Mouse (Mus musculus) ES-Bruce4 (cell line): Measurements from ENCODE around the gene Pon2. TPM values are rescaled to one million over a fixed set of nuclear protein-coding genes. Genes with fewer than 3 reads are reported as not detected.
A peak's percentile ranks its signal among the peaks of the same experiment; 100 is the strongest.
"Not testable (repeated sequence)": the region's sequence is repeated elsewhere in the genome, so short reads cannot be mapped to it uniquely, and the experiment has no call there.

Experiments used
- H3K27ac ChIP-seq: 2 replicates; pipeline ENCODE4 v1.5.1; 2012; ENCODE audit warnings: low read length, inconsistent platforms; ENCODE audit not compliant: insufficient read depth
- H3K27me3 ChIP-seq: 2 replicates; pipeline ENCODE4 v1.6.1; 2012; ENCODE audit warnings: mild to moderate bottlenecking, low read length, inconsistent platforms; ENCODE audit not compliant: control insufficient read depth, poor library complexity, insufficient read depth, severe bottlenecking
- H3K36me3 ChIP-seq: 2 replicates; pipeline ENCODE4 v1.6.1; 2012; ENCODE audit warnings: inconsistent platforms, mild to moderate bottlenecking, low read length, moderate library complexity; ENCODE audit not compliant: control insufficient read depth, poor library complexity, insufficient read depth, severe bottlenecking
- H3K4me1 ChIP-seq: one replicate; pipeline ENCODE4 v1.8.1; 2011; ENCODE audit warnings: low read length; ENCODE audit not compliant: control insufficient read depth, insufficient read depth
- H3K4me3 ChIP-seq: 2 replicates; pipeline ENCODE4 v1.5.1; 2011; ENCODE audit warnings: low read depth, mild to moderate bottlenecking, low read length
- H3K9ac ChIP-seq: 2 replicates; pipeline ENCODE4 v1.6.1; 2012; ENCODE audit warnings: low read depth, mild to moderate bottlenecking, inconsistent platforms; ENCODE audit not compliant: poor library complexity, severe bottlenecking
- H3K9me3 ChIP-seq: replicated peaks from 2 replicates; pipeline ENCODE4 v1.6.1; 2012; ENCODE audit warnings: mild to moderate bottlenecking, low read length, inconsistent platforms; ENCODE audit not compliant: control insufficient read depth, poor library complexity, insufficient read depth, severe bottlenecking
- CTCF ChIP-seq: IDR thresholded peaks from one replicate; pipeline ENCODE4 v1.8.1; 2011; ENCODE audit warnings: low read depth, low read length
- EP300 ChIP-seq: IDR thresholded peaks from 2 replicates; pipeline ENCODE4 v1.6.1; 2011; ENCODE audit warnings: low read depth, low read length; ENCODE audit not compliant: insufficient read depth
- POLR2A ChIP-seq: IDR thresholded peaks from one replicate; pipeline ENCODE4 v1.8.1; 2011; ENCODE audit warnings: low read length; ENCODE audit not compliant: insufficient read depth
- polyA plus RNA-seq: library from polyadenylated mRNA; stranded (reverse); fragments of >200 nt; gene quantifications from 2 replicates; pipeline ENCODE4 v1.2.4, GENCODE M21; 2011; ENCODE audit warnings: low read depth; ENCODE audit not compliant: missing spikeins, insufficient read depth, insufficient read length

Gene Pon2
- polyA plus RNA-seq, 1 experiment = 6.5 TPM

DNA sequence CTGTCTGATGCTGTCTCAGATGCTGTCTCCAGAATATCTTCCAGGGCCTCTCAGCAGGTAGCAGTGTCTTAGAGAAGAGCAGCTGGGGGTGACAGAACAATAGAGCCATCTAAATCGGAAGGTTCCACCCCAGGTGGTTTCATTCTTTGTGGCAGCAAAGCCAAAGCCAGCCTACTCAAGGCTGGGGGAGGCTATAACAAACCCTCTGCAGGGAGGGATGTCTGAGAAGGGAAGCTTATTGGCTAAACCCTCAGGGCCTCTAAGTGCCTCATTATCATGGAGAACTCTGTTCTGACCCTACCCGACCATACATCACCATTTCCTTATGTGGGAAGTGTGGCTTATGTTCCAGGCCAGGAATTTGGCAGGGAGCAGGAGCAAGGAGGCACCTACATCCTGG lies 26.9 kb upstream of the Pon2 start:
- peaks cover 16% of the 10 kb centered on the region for H3K9me3 ChIP-seq
- no peaks in the 10 kb centered on the region for H3K4me1 ChIP-seq
- H3K9ac ChIP-seq = no peak overlapping the region
- peak overlapping the region; percentile 17; the same call in 1 of the 2 replicates for H3K27ac ChIP-seq
- TF ChIP-seq POLR2A (no peak), CTCF (no peak), EP300 (no peak)
- no peaks in the 10 kb centered on the region for H3K36me3 ChIP-seq
- no peaks in the 10 kb centered on the region for H3K27me3 ChIP-seq
- H3K4me3 ChIP-seq = no peak overlapping the region

DNA sequence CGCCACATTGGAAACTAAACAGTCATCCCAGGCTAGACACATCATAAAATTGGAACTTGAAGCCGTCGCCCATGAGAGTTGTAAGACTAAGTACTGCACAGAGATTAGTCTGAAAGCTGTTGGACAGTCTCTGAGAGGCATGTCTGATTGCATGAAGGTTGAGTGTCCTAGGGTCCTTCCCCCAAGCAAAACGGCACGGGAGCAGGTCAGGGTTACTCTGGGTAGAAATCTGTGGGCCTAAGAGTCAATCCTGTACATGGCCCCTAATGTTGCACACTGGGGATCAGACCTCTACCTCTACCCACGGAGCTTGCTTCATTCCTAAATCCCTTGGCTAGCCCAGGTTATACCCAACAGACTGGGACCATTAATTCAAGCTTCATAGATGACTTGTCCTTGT lies 25.8 kb upstream of the Pon2 start:
- H3K9me3 ChIP-seq = peaks cover 16% of the 10 kb centered on the region
- not testable (repeated sequence) for H3K27me3 ChIP-seq, H3K9ac ChIP-seq, H3K4me3 ChIP-seq, H3K36me3 ChIP-seq, H3K27ac ChIP-seq, H3K4me1 ChIP-seq

DNA sequence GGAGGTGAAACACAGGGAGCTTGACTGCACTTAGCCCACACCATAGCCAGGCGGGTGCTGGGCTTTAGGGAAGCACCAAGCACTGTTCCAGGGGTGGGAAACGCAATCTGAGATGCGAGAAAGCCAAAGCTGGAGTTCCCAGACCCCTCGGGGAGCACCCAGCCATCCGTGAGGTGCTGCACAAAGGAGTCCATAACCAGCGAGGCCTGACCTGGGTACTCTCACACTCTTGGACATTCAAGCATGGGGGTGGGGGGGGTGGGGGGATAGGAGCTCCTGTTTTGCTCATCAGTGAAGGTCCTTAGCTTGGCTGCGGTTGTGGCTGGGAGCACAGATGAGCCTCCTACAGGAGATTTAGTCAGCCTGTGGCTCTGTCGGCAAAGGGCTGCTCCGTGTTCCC lies 18.4 kb upstream of the Pon2 start:
- TF ChIP-seq POLR2A = no peak
- no peak for TF ChIP-seq EP300
- no peak for TF ChIP-seq CTCF
- Histone ChIP-seq H3K4me3 (no peak overlapping the region), H3K27ac (no peak overlapping the region), H3K4me1 (no peaks in the 10 kb centered on the region), H3K27me3 (no peaks in the 10 kb centered on the region), H3K9me3 (no peaks in the 10 kb centered on the region), H3K9ac (no peak overlapping the region), H3K36me3 (no peaks in the 10 kb centered on the region)

DNA sequence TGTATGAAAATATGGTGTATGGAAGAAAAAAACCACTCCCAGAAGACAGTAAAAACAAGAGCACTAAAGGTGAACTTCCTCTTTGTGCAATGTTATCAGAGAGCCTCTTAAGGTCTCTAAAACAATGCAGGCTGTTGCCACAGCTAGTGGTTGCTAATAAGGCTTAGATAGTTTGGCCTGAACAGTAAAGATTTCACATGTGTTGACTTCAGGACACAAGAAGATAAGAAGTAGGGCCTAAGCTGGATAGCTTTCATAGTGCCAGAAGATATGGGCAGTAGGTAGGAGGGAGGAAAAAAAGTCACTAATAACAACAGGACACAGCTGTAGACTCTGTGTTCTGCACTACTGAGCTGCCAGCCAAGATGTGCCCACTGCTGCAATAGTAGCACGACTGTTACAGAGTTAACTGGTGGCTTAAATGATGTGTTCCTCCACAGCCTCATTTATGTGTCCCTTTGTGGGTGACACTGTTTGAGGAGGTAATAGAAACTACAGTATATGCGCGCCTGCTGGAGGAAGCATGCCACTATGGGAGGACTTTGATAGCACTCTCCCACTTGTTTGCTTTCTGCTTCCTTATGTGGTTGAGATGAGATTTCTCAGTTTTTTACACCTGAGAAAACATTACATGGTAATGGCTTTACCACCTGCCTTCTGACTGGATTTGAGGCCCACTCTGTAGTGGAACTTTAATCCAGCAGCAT lies 17.0 kb upstream of the Pon2 start:
- no peaks in the 10 kb centered on the region for H3K9me3 ChIP-seq
- H3K4me3 ChIP-seq = no peak overlapping the region
- H3K27ac ChIP-seq = no peak overlapping the region
- no peaks in the 10 kb centered on the region for H3K4me1 ChIP-seq
- TF ChIP-seq POLR2A = no peak
- no peak for TF ChIP-seq EP300
- no peak for TF ChIP-seq CTCF
- no peaks in the 10 kb centered on the region for H3K27me3 ChIP-seq
- H3K9ac ChIP-seq = no peak overlapping the region
- no peaks in the 10 kb centered on the region for H3K36me3 ChIP-seq

DNA sequence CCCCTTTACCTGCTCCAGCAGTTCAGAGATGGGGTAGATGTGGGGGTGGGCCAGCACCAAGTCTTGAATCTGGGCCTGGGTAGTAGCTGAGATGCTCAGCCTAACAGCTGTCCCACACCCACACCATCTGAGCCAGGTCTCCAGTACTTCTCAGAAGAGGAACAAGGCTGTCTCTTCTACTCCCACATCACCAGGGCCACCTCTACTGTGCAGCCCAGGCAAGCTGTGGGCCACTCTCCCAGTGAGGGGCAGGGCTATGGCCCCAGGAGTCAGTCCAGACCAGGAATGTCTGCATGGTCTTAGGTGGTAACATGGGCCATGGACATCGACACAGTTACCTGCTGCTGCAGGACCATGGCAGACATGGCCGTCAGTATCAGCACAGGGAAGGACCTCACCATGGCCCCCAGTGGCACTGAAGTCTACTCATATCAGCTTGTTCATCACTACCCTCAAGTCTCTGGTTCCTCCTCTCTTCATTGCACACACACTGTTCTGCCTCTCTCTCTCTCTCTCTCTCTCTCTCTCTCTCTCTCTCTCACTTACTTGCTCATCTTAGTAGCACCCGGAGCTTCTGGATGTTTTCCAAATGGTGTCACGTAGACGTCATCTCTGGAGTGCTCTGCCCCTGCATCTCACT lies 15.8 kb upstream of the Pon2 start:
- H3K4me1 ChIP-seq = no peaks in the 10 kb centered on the region
- H3K4me3 ChIP-seq = no peak overlapping the region
- TF ChIP-seq EP300 (no peak), POLR2A (no peak), CTCF (no peak)
- H3K27me3 ChIP-seq = no peaks in the 10 kb centered on the region
- no peaks in the 10 kb centered on the region for H3K9me3 ChIP-seq
- no peaks in the 10 kb centered on the region for H3K36me3 ChIP-seq
- no peak overlapping the region for H3K9ac ChIP-seq
- no peak overlapping the region for H3K27ac ChIP-seq

DNA sequence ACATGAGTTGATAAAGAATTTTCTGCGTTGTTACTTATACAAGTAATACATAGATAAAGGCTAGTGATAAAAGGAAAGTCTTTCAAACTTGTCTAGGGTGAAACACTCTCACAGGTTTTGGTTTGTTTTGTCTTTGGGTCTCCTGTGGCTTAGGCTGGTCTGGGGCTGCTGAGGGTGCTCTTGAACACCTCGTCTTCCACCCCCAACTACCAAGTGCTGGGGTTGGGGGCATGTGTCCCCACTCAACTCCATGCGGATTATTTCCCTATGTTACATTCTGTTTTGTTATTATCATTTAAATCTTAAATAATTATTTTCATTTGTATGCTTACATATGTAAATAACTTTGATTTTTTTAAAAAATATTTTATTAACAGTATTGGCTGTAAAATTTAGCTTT lies 12.2 kb upstream of the Pon2 start:
- TF ChIP-seq EP300 (no peak), POLR2A (no peak), CTCF (no peak)
- no peaks in the 10 kb centered on the region for H3K27me3 ChIP-seq
- H3K36me3 ChIP-seq = no peaks in the 10 kb centered on the region
- no peaks in the 10 kb centered on the region for H3K4me1 ChIP-seq
- H3K9me3 ChIP-seq = no peaks in the 10 kb centered on the region
- no peak overlapping the region for H3K4me3 ChIP-seq
- H3K27ac ChIP-seq = no peak overlapping the region
- no peak overlapping the region for H3K9ac ChIP-seq
